Mouse (Mus musculus): ENCODE measurements around the gene Krtap19-1. TPM values are rescaled to one million over a fixed set of nuclear protein-coding genes. Genes with fewer than 3 reads are reported as not detected.

Krtap19-1 gene
- not detected in 2 replicates for polyA plus RNA-seq (2015; fragmentation: Nextera tagmentation; extraction: Ambion mirVana)

DNA sequence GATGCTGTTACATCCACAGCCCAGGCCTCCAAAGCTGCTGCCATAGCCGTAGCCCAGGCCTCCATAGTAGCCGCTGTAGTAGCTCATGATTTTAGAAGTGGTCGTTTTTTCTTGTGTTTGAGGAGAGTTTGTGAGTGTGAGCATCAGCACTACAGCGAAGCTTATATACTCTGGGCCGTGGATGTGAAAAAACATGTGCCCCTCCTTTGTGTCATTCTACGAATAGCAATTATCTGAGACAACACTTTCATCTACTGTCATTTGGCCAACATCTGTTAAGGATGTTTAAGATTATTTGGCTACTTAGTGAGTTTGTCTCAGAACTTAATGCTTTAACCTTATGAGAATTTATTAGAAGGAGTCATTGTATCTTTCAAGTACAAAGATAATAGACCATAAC is at the start of gene Krtap19-1:
Gene Krtap19-1 (minus strand): TSS at position 101 of the 400 bp plus-strand sequence.
- Histone ChIP-seq H3K4me1 (no peaks in the 10 kb centered on the region), H3K4me2 (no peak within 1 kb of the TSS), H3K9me3 (no peaks in the 10 kb centered on the region), H3K4me3 (no peak within 1 kb of the TSS), H3K36me3 (replicated peaks) (no peaks in the 10 kb centered on the region), H3K9ac (no peak within 1 kb of the TSS), H3K27me3 (replicated peaks) (no peaks in the 10 kb centered on the region), H3K27ac (no peak within 1 kb of the TSS)
- ATAC-seq (replicated peaks): no peak
- WGBS: 88% methylated on average over 6 of the region's 6 CpGs

DNA sequence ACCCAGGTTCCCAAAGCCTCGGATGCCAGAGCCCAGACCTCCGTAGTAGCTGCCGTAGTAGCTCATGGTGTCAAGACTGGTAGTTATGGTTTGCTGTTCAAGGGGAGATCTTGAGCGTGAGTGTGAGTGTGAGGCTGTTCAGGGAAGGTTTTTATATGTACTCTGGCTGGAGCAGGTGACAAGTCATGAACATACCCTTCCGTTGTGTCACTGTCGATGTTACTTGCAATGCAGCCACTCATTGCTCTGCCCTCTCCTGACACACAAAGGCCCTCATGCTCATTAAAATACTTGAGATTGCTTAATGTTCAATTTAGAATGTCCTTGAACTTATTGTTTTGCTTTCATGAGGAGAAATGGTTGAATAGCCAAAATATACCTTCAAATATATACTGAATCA is 27.1 kb upstream of the Krtap19-1 start, which contains the start of gene Krtap19-5:
Gene Krtap19-5 (minus strand): TSS at position 101 of the 400 bp plus-strand sequence.
- Histone ChIP-seq H3K4me2 (no peak within 1 kb of the TSS), H3K9ac (no peak within 1 kb of the TSS), H3K36me3 (replicated peaks) (no peaks in the 10 kb centered on the region), H3K4me1 (no peaks in the 10 kb centered on the region), H3K27me3 (replicated peaks) (no peaks in the 10 kb centered on the region), H3K9me3 (no peaks in the 10 kb centered on the region), H3K4me3 (no peak within 1 kb of the TSS), H3K27ac (no peak within 1 kb of the TSS)
- ATAC-seq (replicated peaks): no peak
- 92% methylated on average over 6 of the region's 6 CpGs for WGBS

DNA sequence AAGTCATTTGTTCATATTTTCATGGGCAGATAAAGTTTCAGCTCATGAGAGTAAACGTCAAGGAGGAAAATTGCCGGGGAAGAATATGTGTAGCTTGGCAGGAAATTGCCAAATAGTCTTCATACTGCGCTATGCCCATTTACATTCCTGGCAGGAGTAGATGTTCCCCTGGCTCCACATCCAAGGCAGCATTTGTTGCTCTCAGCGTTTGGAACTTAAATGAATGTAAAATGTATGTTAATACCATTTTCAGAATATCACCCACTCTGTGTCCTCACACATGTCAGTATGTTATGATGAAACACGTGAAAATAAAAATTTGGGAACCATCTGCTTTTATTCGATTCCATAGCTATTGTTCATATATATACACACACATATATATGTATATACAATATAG is 17.7 kb upstream of the Krtap19-1 start:
- H3K27me3 ChIP-seq (replicated peaks): no peaks in the 10 kb centered on the region
- H3K9me3 ChIP-seq: no peaks in the 10 kb centered on the region
- ATAC-seq (replicated peaks): no peak
- H3K36me3 ChIP-seq (replicated peaks): no peaks in the 10 kb centered on the region
- no peak overlapping the region for H3K4me3 ChIP-seq
- H3K4me1 ChIP-seq: no peaks in the 10 kb centered on the region
- no peak overlapping the region for H3K27ac ChIP-seq
- H3K9ac ChIP-seq: no peak overlapping the region
- WGBS: 90% methylated on average over 6 of the region's 6 CpGs
- no peak overlapping the region for H3K4me2 ChIP-seq

DNA sequence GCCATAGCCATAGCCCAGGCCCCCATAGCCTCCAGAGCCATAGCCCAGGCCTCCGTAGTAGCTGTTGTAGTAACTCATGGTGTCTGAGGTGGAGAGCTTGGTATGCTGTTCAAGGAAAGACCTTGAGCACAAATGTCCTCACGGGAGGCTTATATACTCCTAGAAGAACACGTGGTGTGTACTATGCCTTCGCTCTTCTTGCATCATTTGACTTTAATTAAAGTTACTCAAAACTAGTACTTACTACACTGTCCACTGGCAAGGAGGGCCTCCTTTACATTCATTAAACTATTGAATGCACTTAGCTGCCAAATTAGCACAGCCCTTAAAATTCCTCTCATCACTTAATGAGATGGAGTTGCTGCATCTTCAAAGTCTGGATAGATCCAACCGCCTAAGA is 15.8 kb upstream of the Krtap19-1 start, which contains the start of gene Krtap19-4:
Gene Krtap19-4 (minus strand): TSS at position 101 of the 400 bp plus-strand sequence.
- 94% methylated on average over 5 of the region's 5 CpGs for WGBS

DNA sequence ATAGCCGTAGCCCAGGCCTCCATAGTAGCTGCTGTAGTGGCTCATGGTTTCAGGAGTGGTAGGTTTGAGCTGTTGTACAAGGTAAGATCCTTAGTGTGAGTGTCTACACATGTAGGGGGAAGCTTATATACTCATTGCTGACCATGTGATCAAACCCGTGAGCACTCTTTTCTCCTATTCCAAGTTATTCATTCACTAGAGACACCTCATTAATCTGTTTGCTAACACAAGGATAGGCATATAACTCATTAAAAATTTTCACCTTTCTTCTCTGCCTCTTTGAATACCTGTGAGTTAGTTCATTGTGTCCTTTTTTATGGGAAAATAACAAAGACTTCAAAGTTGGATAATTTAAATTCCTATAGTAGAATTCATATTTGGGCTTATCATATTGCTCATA is 8.7 kb upstream of the Krtap19-1 start, which contains the start of gene Krtap19-3:
Gene Krtap19-3 (minus strand): TSS at position 101 of the 400 bp plus-strand sequence.
- no peak within 1 kb of the TSS for H3K27ac ChIP-seq
- H3K9ac ChIP-seq: no peak within 1 kb of the TSS
- no peaks in the 10 kb centered on the region for H3K4me1 ChIP-seq
- no peaks in the 10 kb centered on the region for H3K9me3 ChIP-seq
- no peak for ATAC-seq (replicated peaks)
- H3K36me3 ChIP-seq (replicated peaks): no peaks in the 10 kb centered on the region
- no peak within 1 kb of the TSS for H3K4me3 ChIP-seq
- no peaks in the 10 kb centered on the region for H3K27me3 ChIP-seq (replicated peaks)
- 88% methylated on average over 2 of the region's 2 CpGs for WGBS
- H3K4me2 ChIP-seq: no peak within 1 kb of the TSS

More for the DNA sequence above, 15.8 kb upstream of the Krtap19-1 start, which contains the start of gene Krtap19-4:
- H3K27me3 ChIP-seq (replicated peaks): no peaks in the 10 kb centered on the region
- no peak within 1 kb of the TSS for H3K4me3 ChIP-seq
- H3K9ac ChIP-seq: no peak within 1 kb of the TSS
- no peak for ATAC-seq (replicated peaks)
- H3K4me1 ChIP-seq: no peaks in the 10 kb centered on the region
- no peak within 1 kb of the TSS for H3K27ac ChIP-seq
- no peaks in the 10 kb centered on the region for H3K9me3 ChIP-seq
- H3K36me3 ChIP-seq (replicated peaks): no peaks in the 10 kb centered on the region
- H3K4me2 ChIP-seq: no peak within 1 kb of the TSS

DNA sequence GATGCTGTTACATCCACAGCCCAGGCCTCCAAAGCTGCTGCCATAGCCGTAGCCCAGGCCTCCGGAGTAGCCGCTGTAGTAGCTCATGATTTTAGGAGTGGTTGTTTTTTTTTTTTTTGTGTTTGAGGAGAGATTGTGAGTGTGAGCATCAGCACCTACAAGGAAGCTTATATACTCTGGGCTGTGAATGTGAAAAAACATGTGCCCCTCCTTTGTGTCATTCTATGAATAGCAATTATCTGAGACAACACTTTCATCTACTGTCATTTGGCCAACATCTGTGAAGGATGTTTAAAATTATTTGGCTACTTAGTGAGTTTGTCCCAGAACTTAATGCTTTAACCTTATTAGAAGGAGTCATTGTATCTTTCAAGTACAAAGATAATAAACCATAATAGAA is 5.0 kb upstream of the Krtap19-1 start, which contains the start of gene Krtap19-2:
Gene Krtap19-2 (minus strand): TSS at position 101 of the 400 bp plus-strand sequence.
- WGBS: 98% methylated on average over 3 of the region's 3 CpGs
- Histone ChIP-seq H3K4me3 (no peak within 1 kb of the TSS), H3K9ac (no peak within 1 kb of the TSS)

DNA sequence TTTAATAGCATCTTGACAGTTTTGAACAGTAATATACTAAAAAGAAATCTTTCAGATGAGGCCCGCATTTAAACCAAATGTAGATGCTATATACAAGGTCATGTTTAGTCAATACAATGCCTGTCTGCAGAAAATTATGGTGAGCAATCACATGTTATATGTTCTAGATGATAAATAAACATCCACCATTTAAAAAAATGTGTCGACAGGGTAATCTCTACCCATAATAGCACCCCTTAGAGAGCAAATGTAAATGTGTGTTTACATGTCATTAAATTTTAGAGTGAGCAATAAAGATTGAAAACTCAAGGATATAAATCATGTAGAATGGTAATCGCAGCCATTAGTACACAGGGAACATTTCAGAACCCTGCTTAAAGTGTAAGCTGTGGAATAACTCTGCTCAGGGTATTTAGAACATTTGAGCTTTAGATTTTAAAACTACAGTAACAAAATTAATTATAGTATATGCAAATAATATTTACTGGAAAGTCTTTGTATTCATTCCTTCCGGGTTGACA is 4.3 kb downstream of the Krtap19-1 start:
- Histone ChIP-seq H3K9me3 (no peaks in the 10 kb centered on the region), H3K9ac (no peak overlapping the region), H3K27me3 (replicated peaks) (no peaks in the 10 kb centered on the region), H3K36me3 (replicated peaks) (no peaks in the 10 kb centered on the region), H3K4me2 (no peak overlapping the region), H3K4me3 (no peak overlapping the region), H3K4me1 (no peaks in the 10 kb centered on the region), H3K27ac (no peak overlapping the region)
- 91% methylated on average over 4 of the region's 4 CpGs for WGBS
- ATAC-seq (replicated peaks): no peak

More for the DNA sequence above, 5.0 kb upstream of the Krtap19-1 start, which contains the start of gene Krtap19-2:
- H3K27me3 ChIP-seq (replicated peaks): no peaks in the 10 kb centered on the region
- H3K36me3 ChIP-seq (replicated peaks): no peaks in the 10 kb centered on the region
- H3K27ac ChIP-seq: no peak within 1 kb of the TSS
- H3K4me1 ChIP-seq: no peaks in the 10 kb centered on the region
- no peaks in the 10 kb centered on the region for H3K9me3 ChIP-seq
- H3K4me2 ChIP-seq: no peak within 1 kb of the TSS
- no peak for ATAC-seq (replicated peaks)

DNA sequence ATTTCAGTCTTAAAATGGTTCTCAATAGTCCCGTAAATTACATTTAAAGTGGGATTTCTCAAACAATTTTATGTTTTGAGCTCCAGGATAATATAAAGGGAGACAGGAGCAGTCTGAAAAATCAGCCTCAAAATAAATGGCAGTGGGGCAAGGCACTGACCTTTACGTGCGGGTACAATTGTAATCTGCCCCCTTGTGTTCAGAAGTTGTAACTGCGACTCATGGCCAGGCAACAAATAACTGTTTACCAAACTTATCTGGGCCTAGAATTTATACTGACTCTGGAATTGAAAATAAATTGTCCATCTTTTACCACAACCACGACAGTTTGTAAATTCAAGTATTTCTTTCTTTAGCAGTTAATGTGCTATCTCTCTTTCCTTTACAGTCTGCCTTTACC is 17.8 kb downstream of the Krtap19-1 start:
- no peak for ATAC-seq (replicated peaks)
- H3K9me3 ChIP-seq: no peaks in the 10 kb centered on the region
- H3K4me1 ChIP-seq: no peaks in the 10 kb centered on the region
- no peaks in the 10 kb centered on the region for H3K36me3 ChIP-seq (replicated peaks)
- no peak overlapping the region for H3K4me3 ChIP-seq
- no peak overlapping the region for H3K4me2 ChIP-seq
- 16% methylated on average over 5 of the region's 5 CpGs for WGBS
- H3K27ac ChIP-seq: no peak overlapping the region
- H3K27me3 ChIP-seq (replicated peaks): no peaks in the 10 kb centered on the region
- H3K9ac ChIP-seq: no peak overlapping the region

DNA sequence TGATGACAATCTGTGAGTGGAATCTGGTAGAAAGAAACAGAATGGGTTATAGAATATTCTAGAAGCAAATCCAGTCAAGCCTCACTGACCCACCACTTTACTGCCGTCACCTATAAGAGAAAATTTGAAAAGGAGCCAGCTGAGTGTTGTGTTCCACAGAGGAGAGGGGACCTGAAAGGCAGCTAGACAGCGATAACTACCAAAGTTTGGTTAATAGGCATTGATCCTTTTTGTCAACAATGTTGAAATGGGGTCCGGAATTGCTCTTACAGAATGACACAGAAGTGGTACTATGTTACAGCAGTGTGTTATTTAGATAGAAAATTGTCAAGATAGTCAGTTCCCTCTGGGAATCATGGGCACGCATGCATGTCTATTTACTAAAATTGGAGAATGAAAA is 20.7 kb downstream of the Krtap19-1 start:
- H3K4me3 ChIP-seq: no peak overlapping the region
- ATAC-seq (replicated peaks): no peak
- no peak overlapping the region for H3K9ac ChIP-seq
- H3K27ac ChIP-seq: no peak overlapping the region
- no peaks in the 10 kb centered on the region for H3K27me3 ChIP-seq (replicated peaks)
- H3K4me1 ChIP-seq: no peaks in the 10 kb centered on the region
- 85% methylated on average over 4 of the region's 4 CpGs for WGBS
- no peaks in the 10 kb centered on the region for H3K9me3 ChIP-seq
- no peaks in the 10 kb centered on the region for H3K36me3 ChIP-seq (replicated peaks)
- H3K4me2 ChIP-seq: no peak overlapping the region

DNA sequence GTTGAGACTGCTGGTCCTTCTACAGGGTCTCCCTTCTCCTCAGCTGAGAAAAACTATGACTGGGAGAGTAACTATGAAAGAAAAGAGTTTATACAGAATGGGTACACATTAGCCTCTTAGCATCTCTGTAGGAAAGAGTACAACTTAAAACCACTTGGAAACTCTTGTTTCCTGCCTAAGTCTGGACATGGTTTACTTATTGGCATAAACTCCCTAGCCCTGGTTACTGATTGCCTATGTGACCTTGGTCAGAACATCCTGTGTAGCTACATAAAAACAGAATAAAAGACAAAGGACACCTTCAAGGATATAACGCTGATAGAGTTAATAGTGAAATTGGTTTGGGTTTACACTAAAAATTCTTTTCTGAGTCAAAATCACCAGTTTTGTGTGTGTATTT is 21.8 kb downstream of the Krtap19-1 start:
- no peak overlapping the region for H3K27ac ChIP-seq
- no peak overlapping the region for H3K4me2 ChIP-seq
- H3K36me3 ChIP-seq (replicated peaks): no peaks in the 10 kb centered on the region
- 100% methylated on average over 1 of the region's 1 CpGs for WGBS
- no peak overlapping the region for H3K9ac ChIP-seq
- no peaks in the 10 kb centered on the region for H3K4me1 ChIP-seq
- ATAC-seq (replicated peaks): no peak
- H3K4me3 ChIP-seq: no peak overlapping the region
- no peaks in the 10 kb centered on the region for H3K9me3 ChIP-seq
- H3K27me3 ChIP-seq (replicated peaks): no peaks in the 10 kb centered on the region

DNA sequence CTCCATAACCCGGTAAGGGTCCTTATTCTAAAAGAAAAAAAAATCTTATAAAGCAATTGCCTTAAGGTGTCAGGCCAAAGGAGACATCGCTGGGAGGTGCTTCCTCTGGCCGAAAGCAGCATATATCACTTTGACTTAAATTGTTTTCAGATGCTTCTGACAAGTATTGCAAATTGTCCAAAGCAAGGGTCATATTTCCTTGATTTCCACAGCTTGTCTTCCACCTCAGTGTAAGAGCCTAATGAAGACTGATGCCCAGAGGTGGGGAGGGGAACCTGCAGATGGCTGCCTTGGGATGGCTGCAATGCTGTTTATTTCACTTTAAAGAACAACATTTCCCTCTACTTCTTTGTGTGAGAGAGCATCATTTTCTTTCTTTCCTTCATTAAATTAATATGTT is 42.2 kb downstream of the Krtap19-1 start:
- Histone ChIP-seq H3K9me3 (no peaks in the 10 kb centered on the region), H3K36me3 (replicated peaks) (no peaks in the 10 kb centered on the region), H3K4me2 (no peak overlapping the region), H3K4me3 (no peak overlapping the region), H3K4me1 (no peaks in the 10 kb centered on the region), H3K9ac (no peak overlapping the region), H3K27me3 (replicated peaks) (no peaks in the 10 kb centered on the region), H3K27ac (no peak overlapping the region)
- 80% methylated on average over 3 of the region's 3 CpGs for WGBS
- ATAC-seq (replicated peaks): no peak

DNA sequence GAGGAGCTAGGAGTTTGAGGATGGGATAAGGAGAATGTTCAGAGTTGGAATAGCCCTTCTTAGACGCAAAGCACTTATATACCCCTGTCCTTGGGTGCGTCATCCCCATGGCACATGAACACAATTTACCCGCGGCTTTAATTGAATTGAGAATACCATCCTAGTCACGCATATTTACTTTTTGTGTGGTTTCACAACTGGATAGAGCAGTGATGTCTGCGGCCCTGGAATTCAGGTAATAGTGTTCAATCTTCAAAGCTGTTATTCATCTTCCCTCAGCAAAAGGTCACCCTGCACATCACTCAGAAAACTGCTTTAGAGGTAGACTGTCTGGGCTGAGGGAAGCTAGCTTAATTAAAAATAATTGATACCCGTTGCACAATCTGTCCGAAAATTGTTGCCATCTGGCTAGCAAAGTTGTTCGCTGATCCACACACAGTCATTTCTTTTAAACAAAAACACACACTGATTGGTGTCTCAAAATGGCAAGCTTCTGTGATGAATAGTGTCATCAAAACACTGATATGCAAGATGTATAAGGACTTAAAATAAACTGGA is 43.0 kb downstream of the Krtap19-1 start, which contains the start of gene Krtap14:
Gene Krtap14 (minus strand): TSS at position 51 of the 558 bp plus-strand sequence.
- no peak within 1 kb of the TSS for H3K4me2 ChIP-seq
- no peak within 1 kb of the TSS for H3K27ac ChIP-seq
- H3K27me3 ChIP-seq (replicated peaks): no peaks in the 10 kb centered on the region
- ATAC-seq (replicated peaks): no peak
- no peaks in the 10 kb centered on the region for H3K4me1 ChIP-seq
- no peaks in the 10 kb centered on the region for H3K9me3 ChIP-seq
- H3K9ac ChIP-seq: no peak within 1 kb of the TSS
- no peak within 1 kb of the TSS for H3K4me3 ChIP-seq
- WGBS: 82% methylated on average over 9 of the region's 9 CpGs
- no peaks in the 10 kb centered on the region for H3K36me3 ChIP-seq (replicated peaks)

DNA sequence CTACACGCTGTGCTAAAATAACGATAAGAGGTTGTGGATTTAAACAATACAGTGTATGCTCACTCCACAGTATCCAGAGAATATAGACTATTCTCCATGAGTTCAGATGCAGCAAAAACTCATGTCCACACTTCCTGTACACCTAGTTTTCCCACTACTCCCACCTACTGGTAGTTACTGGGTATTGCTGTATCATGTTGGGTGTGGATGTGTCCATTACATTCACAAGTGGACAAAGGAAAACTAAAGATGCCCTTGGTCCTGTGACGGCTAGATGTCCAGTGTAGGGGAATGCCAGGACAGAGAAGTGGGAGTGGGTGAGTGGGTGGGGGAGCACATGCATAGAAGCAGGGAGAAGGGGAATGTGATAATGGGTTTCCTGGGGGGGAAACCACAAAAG is 45.5 kb downstream of the Krtap19-1 start:
- WGBS: 78% methylated on average over 3 of the region's 3 CpGs
- Histone ChIP-seq H3K27ac (no peak overlapping the region), H3K27me3 (replicated peaks) (no peaks in the 10 kb centered on the region), H3K36me3 (replicated peaks) (no peaks in the 10 kb centered on the region), H3K9me3 (no peaks in the 10 kb centered on the region), H3K4me2 (no peak overlapping the region), H3K4me1 (no peaks in the 10 kb centered on the region), H3K9ac (no peak overlapping the region), H3K4me3 (no peak overlapping the region)
- ATAC-seq (replicated peaks): no peak

All from midbrain, embryonic 15.5 days (tissue).